Mouse (Mus musculus): ENCODE measurements at regions not wholly inside any gene's neighbourhood (a gene's known extent, or its start where the extent isn't known, plus 50 kb on each side); places are given as distances from the start of the nearest gene placed in this dataset.
A peak's percentile ranks its signal among the peaks of the same experiment; 100 is the strongest.

GRCm38 (mm10) chr14:109708733-109709132, 794.8 kb upstream of the Slitrk1 start:
- Histone ChIP-seq H3K36me3 (ENCODE audit: control insufficient read depth, insufficient read depth, low read length) (no peaks in the 10 kb centered on the region), H3K9me3 (replicated peaks; ENCODE audit: control insufficient read depth, low read length) (no peaks in the 10 kb centered on the region), H3K4me2 (ENCODE audit: low read length) (no peak overlapping the region), H3K4me1 (ENCODE audit: control insufficient read depth, insufficient read depth, low read length) (no peaks in the 10 kb centered on the region), H3K27ac (ENCODE audit: low read depth, low read length) (no peak overlapping the region), H3K4me3 (ENCODE audit: low read depth, low read length) (no peak overlapping the region), H3K9ac (ENCODE audit: low read length) (no peak overlapping the region), H3K27me3 (replicated peaks; ENCODE audit: control insufficient read depth, insufficient read depth, low read length) (no peaks in the 10 kb centered on the region)
- peak; percentile 92 for ATAC-seq
- peak; percentile 76 for DNase-seq (ENCODE audit: low spot score)
- 52% methylated on average over 3 of the region's 3 CpGs for WGBS

- Histone ChIP-seq H3K4me3 (ENCODE audit: low read depth, low read length) (no peak overlapping the region), H3K9me3 (replicated peaks; ENCODE audit: control insufficient read depth, low read length) (no peaks in the 10 kb centered on the region), H3K4me2 (ENCODE audit: low read length) (no peak overlapping the region), H3K36me3 (ENCODE audit: control insufficient read depth, insufficient read depth, low read length) (no peaks in the 10 kb centered on the region), H3K27ac (ENCODE audit: low read depth, low read length) (no peak overlapping the region), H3K4me1 (ENCODE audit: control insufficient read depth, insufficient read depth, low read length) (no peaks in the 10 kb centered on the region), H3K9ac (ENCODE audit: low read length) (no peak overlapping the region), H3K27me3 (replicated peaks; ENCODE audit: control insufficient read depth, insufficient read depth, low read length) (no peaks in the 10 kb centered on the region)
- DNase-seq (ENCODE audit: low spot score), result peak; percentile 56
- peak; percentile 48; the same call in 1 of the 2 replicates for ATAC-seq
- WGBS, result 54% methylated on average over 2 of the region's 2 CpGs
Measured at GRCm38 (mm10) chr14:109700296-109700695, 786.3 kb upstream of the Slitrk1 start.

GRCm38 (mm10) chr14:109668566-109669116, 754.7 kb upstream of the Slitrk1 start:
- 45% methylated on average over 2 of the region's 2 CpGs for WGBS
- Histone ChIP-seq H3K9me3 (replicated peaks; ENCODE audit: control insufficient read depth, low read length) (no peaks in the 10 kb centered on the region), H3K9ac (ENCODE audit: low read length) (no peak overlapping the region), H3K27ac (ENCODE audit: low read depth, low read length) (no peak overlapping the region), H3K27me3 (replicated peaks; ENCODE audit: control insufficient read depth, insufficient read depth, low read length) (no peaks in the 10 kb centered on the region), H3K4me1 (ENCODE audit: control insufficient read depth, insufficient read depth, low read length) (no peaks in the 10 kb centered on the region), H3K36me3 (ENCODE audit: control insufficient read depth, insufficient read depth, low read length) (no peaks in the 10 kb centered on the region), H3K4me2 (ENCODE audit: low read length) (no peak overlapping the region), H3K4me3 (ENCODE audit: low read depth, low read length) (no peak overlapping the region)
- ATAC-seq (no peak), DNase-seq (ENCODE audit: low spot score) (no peak)

- no peaks in the 10 kb centered on the region for H3K4me1 ChIP-seq (ENCODE audit: control insufficient read depth, insufficient read depth, low read length)
- ATAC-seq, result no peak
- H3K27me3 ChIP-seq (replicated peaks; ENCODE audit: control insufficient read depth, insufficient read depth, low read length), result no peaks in the 10 kb centered on the region
- no peaks in the 10 kb centered on the region for H3K9me3 ChIP-seq (replicated peaks; ENCODE audit: control insufficient read depth, low read length)
- no peak overlapping the region for H3K9ac ChIP-seq (ENCODE audit: low read length)
- 17% methylated on average over 2 of the region's 2 CpGs for whole genome bisulfite sequencing
- no peak overlapping the region for H3K27ac ChIP-seq (ENCODE audit: low read depth, low read length)
- DNase-seq (ENCODE audit: low spot score), result peak; percentile 42
- H3K36me3 ChIP-seq (ENCODE audit: control insufficient read depth, insufficient read depth, low read length), result no peaks in the 10 kb centered on the region
- no peak overlapping the region for H3K4me3 ChIP-seq (ENCODE audit: low read depth, low read length)
- no peak overlapping the region for H3K4me2 ChIP-seq (ENCODE audit: low read length)
Measured at GRCm38 (mm10) chr14:109668076-109668475, 754.1 kb upstream of the Slitrk1 start.

DNA sequence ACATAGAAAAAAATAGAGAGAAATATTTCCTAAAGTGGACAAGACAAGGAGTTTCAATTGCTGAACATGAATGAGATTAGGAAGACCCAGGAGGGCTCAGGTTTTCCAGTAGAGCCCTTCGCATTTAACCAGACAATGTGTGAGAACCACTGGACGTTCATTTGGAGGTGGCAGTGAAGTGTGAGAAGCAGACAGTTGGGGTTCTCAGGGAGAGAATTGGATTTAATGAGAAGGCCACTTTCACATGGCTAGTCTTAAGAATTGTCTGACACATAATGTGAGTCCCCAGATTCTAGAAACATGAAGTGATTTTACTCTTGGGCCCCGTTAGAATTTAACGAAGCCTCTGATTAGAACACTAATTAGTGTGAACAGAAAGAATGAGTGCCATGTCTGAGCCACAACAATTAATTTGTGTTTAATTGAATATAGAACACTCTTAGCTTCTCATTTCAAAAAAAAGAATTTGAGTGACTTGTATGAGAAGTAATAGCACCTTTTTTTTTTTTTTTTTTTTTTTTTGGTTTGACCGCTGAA, 749.6 kb upstream of the Slitrk1 start:
- 21% methylated on average over 5 of the region's 5 CpGs for WGBS
- Histone ChIP-seq H3K36me3 (ENCODE audit: control insufficient read depth, insufficient read depth, low read length) (no peaks in the 10 kb centered on the region), H3K9ac (ENCODE audit: low read length) (no peak overlapping the region), H3K9me3 (replicated peaks; ENCODE audit: control insufficient read depth, low read length) (no peaks in the 10 kb centered on the region), H3K27ac (ENCODE audit: low read depth, low read length) (no peak overlapping the region), H3K27me3 (replicated peaks; ENCODE audit: control insufficient read depth, insufficient read depth, low read length) (no peaks in the 10 kb centered on the region), H3K4me3 (ENCODE audit: low read depth, low read length) (no peak overlapping the region), H3K4me2 (ENCODE audit: low read length) (no peak overlapping the region), H3K4me1 (ENCODE audit: control insufficient read depth, insufficient read depth, low read length) (no peaks in the 10 kb centered on the region)
- DNase-seq (ENCODE audit: low spot score), result peak; percentile 59
- ATAC-seq, result peak; percentile 61; the same call in 1 of the 2 replicates

DNA sequence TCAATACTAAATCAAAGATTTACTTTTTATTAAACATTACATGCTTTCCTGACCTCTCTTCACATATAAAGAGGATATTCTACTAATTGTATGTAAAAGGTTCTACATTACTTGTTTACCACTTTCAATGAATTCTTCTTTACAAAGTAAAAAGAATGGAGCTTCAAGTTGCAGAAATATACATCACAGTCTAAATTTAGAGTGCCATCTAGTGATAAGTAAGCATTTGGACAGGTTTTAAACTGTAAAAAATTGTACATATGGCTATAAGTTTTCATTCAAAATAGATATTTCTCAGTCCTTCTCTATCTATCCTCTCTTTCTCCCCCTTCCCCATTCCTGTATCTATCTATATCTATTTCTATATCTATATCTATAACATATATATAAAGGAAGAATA, 746.4 kb upstream of the Slitrk1 start:
- Histone ChIP-seq H3K27ac (ENCODE audit: low read depth, low read length) (no peak overlapping the region), H3K36me3 (ENCODE audit: control insufficient read depth, insufficient read depth, low read length) (no peaks in the 10 kb centered on the region), H3K4me3 (ENCODE audit: low read depth, low read length) (no peak overlapping the region), H3K9ac (ENCODE audit: low read length) (no peak overlapping the region), H3K9me3 (replicated peaks; ENCODE audit: control insufficient read depth, low read length) (no peaks in the 10 kb centered on the region), H3K4me1 (ENCODE audit: control insufficient read depth, insufficient read depth, low read length) (no peaks in the 10 kb centered on the region), H3K4me2 (ENCODE audit: low read length) (no peak overlapping the region), H3K27me3 (replicated peaks; ENCODE audit: control insufficient read depth, insufficient read depth, low read length) (no peaks in the 10 kb centered on the region)
- DNase-seq (ENCODE audit: low spot score), result peak; percentile 48
- ATAC-seq, result no peak

- Histone ChIP-seq H3K4me2 (ENCODE audit: low read length) (no peak overlapping the region), H3K4me3 (ENCODE audit: low read depth, low read length) (no peak overlapping the region), H3K27ac (ENCODE audit: low read depth, low read length) (no peak overlapping the region), H3K36me3 (ENCODE audit: control insufficient read depth, insufficient read depth, low read length) (no peaks in the 10 kb centered on the region), H3K9me3 (replicated peaks; ENCODE audit: control insufficient read depth, low read length) (no peaks in the 10 kb centered on the region), H3K4me1 (ENCODE audit: control insufficient read depth, insufficient read depth, low read length) (no peaks in the 10 kb centered on the region), H3K27me3 (replicated peaks; ENCODE audit: control insufficient read depth, insufficient read depth, low read length) (no peaks in the 10 kb centered on the region), H3K9ac (ENCODE audit: low read length) (no peak overlapping the region)
- ATAC-seq (no peak), DNase-seq (ENCODE audit: low spot score) (no peak)
- 82% methylated on average over 4 of the region's 4 CpGs for WGBS
Measured at GRCm38 (mm10) chr14:109648536-109648935, 734.6 kb upstream of the Slitrk1 start.
